Mouse (Mus musculus): ENCODE results near the gene Grap2. TPM values are rescaled to one million over a fixed set of nuclear protein-coding genes. Genes with fewer than 3 reads are reported as not detected.

The Grap2 gene
- total and polyA plus RNA-seq, 2 experiments from 2014 or later = not detected

- H3K4me1 ChIP-seq (ENCODE audit: insufficient read depth) = no peaks in the 10 kb centered on the region
- no peak overlapping the region for H3K27ac ChIP-seq (ENCODE audit: low read depth, low read length)
- H3K9ac ChIP-seq = no peak overlapping the region
- DNase-seq = no peak
- H3K36me3 ChIP-seq (ENCODE audit: insufficient read depth) = no peaks in the 10 kb centered on the region
- 90% methylated on average over 4 of the region's 4 CpGs for WGBS
- H3K4me2 ChIP-seq (ENCODE audit: low read depth) = no peak overlapping the region
- no peak for ATAC-seq
- no peak for TF ChIP-seq CTCF (IDR thresholded peaks at IDR 0.05; ENCODE audit: low read depth)
- no peak overlapping the region for H3K4me3 ChIP-seq (ENCODE audit: low read depth, low read length)
- no peaks in the 10 kb centered on the region for H3K27me3 ChIP-seq (ENCODE audit: insufficient read depth, low read length)
- no peaks in the 10 kb centered on the region for H3K9me3 ChIP-seq (ENCODE audit: low read length)
These were observed 27.4 kb downstream of the Grap2 start for GRCm38 (mm10) chr15:80599843-80600242.

GRCm38 (mm10) chr15:80601456-80601855 lies 29.1 kb downstream of the Grap2 start:
- no peak for TF ChIP-seq CTCF (IDR thresholded peaks at IDR 0.05; ENCODE audit: low read depth)
- Histone ChIP-seq H3K4me2 (ENCODE audit: low read depth) (no peak overlapping the region), H3K36me3 (ENCODE audit: insufficient read depth) (no peaks in the 10 kb centered on the region), H3K27me3 (ENCODE audit: insufficient read depth, low read length) (no peaks in the 10 kb centered on the region), H3K9me3 (ENCODE audit: low read length) (no peaks in the 10 kb centered on the region), H3K9ac (no peak overlapping the region), H3K4me3 (ENCODE audit: low read depth, low read length) (no peak overlapping the region), H3K27ac (ENCODE audit: low read depth, low read length) (no peak overlapping the region), H3K4me1 (ENCODE audit: insufficient read depth) (no peaks in the 10 kb centered on the region)
- ATAC-seq (no peak), DNase-seq (peak; percentile 34)
- WGBS = 26% methylated on average over 7 of the region's 7 CpGs

- DNase-seq (no peak), ATAC-seq (no peak)
- Histone ChIP-seq H3K4me3 (ENCODE audit: low read depth, low read length) (no peak overlapping the region), H3K27me3 (ENCODE audit: insufficient read depth, low read length) (no peaks in the 10 kb centered on the region), H3K36me3 (ENCODE audit: insufficient read depth) (no peaks in the 10 kb centered on the region), H3K9me3 (ENCODE audit: low read length) (no peaks in the 10 kb centered on the region), H3K4me2 (ENCODE audit: low read depth) (no peak overlapping the region), H3K27ac (ENCODE audit: low read depth, low read length) (no peak overlapping the region), H3K4me1 (ENCODE audit: insufficient read depth) (no peaks in the 10 kb centered on the region), H3K9ac (no peak overlapping the region)
- WGBS = 46% methylated on average over 7 of the region's 7 CpGs
- TF ChIP-seq CTCF (IDR thresholded peaks at IDR 0.05; ENCODE audit: low read depth) = no peak
These were observed 30.1 kb downstream of the Grap2 start for GRCm38 (mm10) chr15:80602487-80602886.

- H3K4me3 ChIP-seq (ENCODE audit: low read depth, low read length) = no peak overlapping the region
- DNase-seq = no peak
- no peak overlapping the region for H3K27ac ChIP-seq (ENCODE audit: low read depth, low read length)
- H3K4me2 ChIP-seq (ENCODE audit: low read depth) = no peak overlapping the region
- no peaks in the 10 kb centered on the region for H3K36me3 ChIP-seq (ENCODE audit: insufficient read depth)
- H3K9me3 ChIP-seq (ENCODE audit: low read length) = no peaks in the 10 kb centered on the region
- 86% methylated on average over 6 of the region's 6 CpGs for WGBS
- no peak for ATAC-seq
- no peaks in the 10 kb centered on the region for H3K27me3 ChIP-seq (ENCODE audit: insufficient read depth, low read length)
- H3K4me1 ChIP-seq (ENCODE audit: insufficient read depth) = no peaks in the 10 kb centered on the region
- no peak overlapping the region for H3K9ac ChIP-seq
- TF ChIP-seq CTCF (IDR thresholded peaks at IDR 0.05; ENCODE audit: low read depth) = no peak
These were observed 31.6 kb downstream of the Grap2 start for GRCm38 (mm10) chr15:80604026-80604425.

GRCm38 (mm10) chr15:80607970-80608369 lies 35.6 kb downstream of the Grap2 start:
- Histone ChIP-seq H3K27ac (ENCODE audit: low read depth, low read length) (no peak overlapping the region), H3K36me3 (ENCODE audit: insufficient read depth) (no peaks in the 10 kb centered on the region), H3K9me3 (ENCODE audit: low read length) (no peaks in the 10 kb centered on the region), H3K4me2 (ENCODE audit: low read depth) (no peak overlapping the region), H3K9ac (no peak overlapping the region), H3K27me3 (ENCODE audit: insufficient read depth, low read length) (no peaks in the 10 kb centered on the region), H3K4me3 (ENCODE audit: low read depth, low read length) (no peak overlapping the region), H3K4me1 (ENCODE audit: insufficient read depth) (no peaks in the 10 kb centered on the region)
- DNase-seq = no peak
- TF ChIP-seq CTCF (IDR thresholded peaks at IDR 0.05; ENCODE audit: low read depth) = no peak
- no peak for ATAC-seq
- 82% methylated on average over 3 of the region's 3 CpGs for WGBS

- no peak for DNase-seq
- Histone ChIP-seq H3K4me1 (ENCODE audit: insufficient read depth) (no peaks in the 10 kb centered on the region), H3K36me3 (ENCODE audit: insufficient read depth) (no peaks in the 10 kb centered on the region), H3K27ac (ENCODE audit: low read depth, low read length) (no peak overlapping the region), H3K4me3 (ENCODE audit: low read depth, low read length) (no peak overlapping the region), H3K27me3 (ENCODE audit: insufficient read depth, low read length) (no peaks in the 10 kb centered on the region), H3K9me3 (ENCODE audit: low read length) (no peaks in the 10 kb centered on the region), H3K4me2 (ENCODE audit: low read depth) (no peak overlapping the region), H3K9ac (no peak overlapping the region)
- no peak for TF ChIP-seq CTCF (IDR thresholded peaks at IDR 0.05; ENCODE audit: low read depth)
- ATAC-seq = no peak
- 80% methylated on average over 2 of the region's 2 CpGs for WGBS
These were observed 37.9 kb downstream of the Grap2 start for GRCm38 (mm10) chr15:80610335-80610734.

- WGBS = 64% methylated on average over 5 of the region's 5 CpGs
- TF ChIP-seq CTCF (IDR thresholded peaks at IDR 0.05; ENCODE audit: low read depth) = no peak
- ATAC-seq = no peak
- Histone ChIP-seq H3K9me3 (ENCODE audit: low read length) (no peaks in the 10 kb centered on the region), H3K9ac (no peak overlapping the region), H3K36me3 (ENCODE audit: insufficient read depth) (no peaks in the 10 kb centered on the region), H3K27me3 (ENCODE audit: insufficient read depth, low read length) (no peaks in the 10 kb centered on the region), H3K27ac (ENCODE audit: low read depth, low read length) (no peak overlapping the region), H3K4me1 (ENCODE audit: insufficient read depth) (peaks cover 7% of the 10 kb centered on the region; the same call in 1 of the 2 replicates), H3K4me2 (ENCODE audit: low read depth) (no peak overlapping the region), H3K4me3 (ENCODE audit: low read depth, low read length) (no peak overlapping the region)
- no peak for DNase-seq
These were observed 39.1 kb downstream of the Grap2 start for GRCm38 (mm10) chr15:80611478-80611877.

GRCm38 (mm10) chr15:80613904-80614303 lies 41.5 kb downstream of the Grap2 start:
- no peak for TF ChIP-seq CTCF (IDR thresholded peaks at IDR 0.05; ENCODE audit: low read depth)
- 74% methylated on average over 5 of the region's 5 CpGs for WGBS
- ATAC-seq = no peak
- no peak overlapping the region for H3K4me3 ChIP-seq (ENCODE audit: low read depth, low read length)
- H3K4me1 ChIP-seq (ENCODE audit: insufficient read depth) = peaks cover 7% of the 10 kb centered on the region; the same call in 1 of the 2 replicates
- no peak overlapping the region for H3K9ac ChIP-seq
- DNase-seq = no peak
- no peak overlapping the region for H3K4me2 ChIP-seq (ENCODE audit: low read depth)
- no peaks in the 10 kb centered on the region for H3K27me3 ChIP-seq (ENCODE audit: insufficient read depth, low read length)
- no peak overlapping the region for H3K27ac ChIP-seq (ENCODE audit: low read depth, low read length)
- no peaks in the 10 kb centered on the region for H3K9me3 ChIP-seq (ENCODE audit: low read length)
- no peaks in the 10 kb centered on the region for H3K36me3 ChIP-seq (ENCODE audit: insufficient read depth)
